Mouse (Mus musculus) MEL (cell line): Measurements from ENCODE around the gene Tnf. TPM values are rescaled to one million over a fixed set of nuclear protein-coding genes. Genes with fewer than 3 reads are reported as not detected.

Experiments
- DNase-seq: peaks from one replicate; pipeline ENCODE4 v3.0.0; 2011; ENCODE audit warnings: low read depth, low spot score
- H3K27ac ChIP-seq: 2 replicates; pipeline ENCODE4 v1.5.1; 2012; ENCODE audit warnings: low read depth, mild to moderate bottlenecking, control low read depth, low read length, moderate library complexity; ENCODE audit not compliant: control insufficient read depth
- H3K27me3 ChIP-seq, 2 experiments: fragments of 150-350 bp in 1 of 2; sonication (generic) in 1 of 2; 2 replicates each; pipeline ENCODE4 v1.6.1; 2012; ENCODE audit warnings: low read length in 2 of 2, mild to moderate bottlenecking in 2 of 2, improper control_type of control experiment in 1 of 2, moderate library complexity in 1 of 2; ENCODE audit not compliant: insufficient read depth in 2 of 2, control insufficient read depth in 1 of 2
- H3K36me3 ChIP-seq, 2 experiments: 2 replicates each; pipeline ENCODE4 v1.6.1; 2012 to 2014; ENCODE audit warnings: low read length in 2 of 2, improper control_type of control experiment in 1 of 2, inconsistent platforms in 1 of 2, mild to moderate bottlenecking in 1 of 2; ENCODE audit not compliant: insufficient read depth in 2 of 2, control insufficient read depth in 1 of 2
- H3K4me1 ChIP-seq, 2 experiments: fragments of 150-350 bp in 1 of 2; sonication (generic) in 1 of 2; 2 replicates each; pipeline ENCODE4 v1.6.1; 2012; ENCODE audit warnings: low read length in 2 of 2, improper control_type of control experiment in 1 of 2, mild to moderate bottlenecking in 1 of 2; ENCODE audit not compliant: insufficient read depth in 2 of 2, control insufficient read depth in 1 of 2
- H3K4me3 ChIP-seq, 2 experiments: fragments of 150-350 bp in 1 of 2; sonication (generic) in 1 of 2; 2 replicates each; pipeline ENCODE4 v1.5.1; 2012; ENCODE audit warnings: low read depth in 2 of 2, low read length in 2 of 2, mild to moderate bottlenecking in 2 of 2, moderate library complexity in 2 of 2, control low read depth in 1 of 2, improper control_type of control experiment in 1 of 2; ENCODE audit not compliant: control insufficient read depth in 1 of 2, insufficient read depth in 1 of 2
- H3K79me2 ChIP-seq: 2 replicates; pipeline ENCODE4 v1.6.1; 2012; ENCODE audit warnings: mild to moderate bottlenecking, low read length, moderate library complexity; ENCODE audit not compliant: control insufficient read depth, poor library complexity, insufficient read depth
- H3K9ac ChIP-seq: 2 replicates; pipeline ENCODE4 v1.6.1; 2012; ENCODE audit warnings: low read depth, mild to moderate bottlenecking, control low read depth, low read length, moderate library complexity; ENCODE audit not compliant: control insufficient read depth, poor library complexity, severe bottlenecking
- H3K9me3 ChIP-seq: fragments of 150-350 bp; sonication (generic); replicated peaks from 2 replicates; pipeline ENCODE4 v1.6.1; 2012; ENCODE audit warnings: mild to moderate bottlenecking, low read length, improper control_type of control experiment, moderate library complexity; ENCODE audit not compliant: insufficient read depth
- BHLHE40 ChIP-seq: IDR thresholded peaks from 2 replicates; pipeline ENCODE4 v1.6.1; 2012; ENCODE audit warnings: low read depth, mild to moderate bottlenecking, inconsistent platforms, low read length, improper control_type of control experiment, borderline replicate concordance
- E2F4 ChIP-seq: IDR thresholded peaks from 2 replicates; pipeline ENCODE4 v1.6.1; 2011; ENCODE audit warnings: low read depth, low read length, improper control_type of control experiment, borderline replicate concordance
- ELF1 ChIP-seq: IDR thresholded peaks from 2 replicates; pipeline ENCODE4 v1.6.1; 2014; ENCODE audit warnings: low read depth, mild to moderate bottlenecking, inconsistent platforms, low read length, improper control_type of control experiment, moderate library complexity
- ETS1 ChIP-seq: IDR thresholded peaks from 2 replicates; pipeline ENCODE4 v1.6.1; 2012; ENCODE audit warnings: low read depth, mild to moderate bottlenecking, inconsistent platforms, low read length, improper control_type of control experiment, moderate library complexity
- GABPA ChIP-seq: IDR thresholded peaks from 2 replicates; pipeline ENCODE4 v1.6.1; 2012; ENCODE audit warnings: low read depth, mild to moderate bottlenecking, inconsistent platforms, low read length, improper control_type of control experiment, moderate library complexity
- GATA1 ChIP-seq: IDR thresholded peaks from 2 replicates; pipeline ENCODE4 v1.6.1; 2011; ENCODE audit warnings: low read depth, low read length, improper control_type of control experiment
- MEF2A ChIP-seq: IDR thresholded peaks from 2 replicates; pipeline ENCODE4 v1.6.1; 2014; ENCODE audit warnings: low read depth, mild to moderate bottlenecking, inconsistent platforms, low read length, improper control_type of control experiment; ENCODE audit not compliant: poor library complexity, insufficient replicate concordance, severe bottlenecking; ENCODE audit errors: extremely low read depth
- MXI1 ChIP-seq: IDR thresholded peaks from 2 replicates; pipeline ENCODE4 v1.6.1; 2011; ENCODE audit warnings: mild to moderate bottlenecking, low read depth, low read length, improper control_type of control experiment
- NELFE ChIP-seq: IDR thresholded peaks from 2 replicates; pipeline ENCODE4 v1.6.1; 2011; ENCODE audit warnings: low read depth, low read length, improper control_type of control experiment
- POLR2AphosphoS2 ChIP-seq: IDR thresholded peaks from 2 replicates; pipeline ENCODE4 v1.6.1; 2011; ENCODE audit warnings: low read length, improper control_type of control experiment
- POLR2AphosphoS5 ChIP-seq: IDR thresholded peaks from 2 replicates; pipeline ENCODE4 v1.6.1; 2012; ENCODE audit warnings: low read depth, borderline replicate concordance, mild to moderate bottlenecking, inconsistent platforms, low read length, moderate library complexity, mixed read lengths
- RAD21 ChIP-seq: IDR thresholded peaks from 2 replicates; pipeline ENCODE4 v1.6.1; 2011; ENCODE audit warnings: mild to moderate bottlenecking, low read depth, low read length, improper control_type of control experiment
- RCOR1 ChIP-seq: IDR thresholded peaks from 2 replicates; pipeline ENCODE4 v1.6.1; 2012; ENCODE audit warnings: low read depth, mild to moderate bottlenecking, inconsistent platforms, low read length, improper control_type of control experiment
- SIN3A ChIP-seq: IDR thresholded peaks from 2 replicates; pipeline ENCODE4 v1.6.1; 2012; ENCODE audit warnings: low read length, improper control_type of control experiment, inconsistent platforms
- SMC3 ChIP-seq: IDR thresholded peaks from 2 replicates; pipeline ENCODE4 v1.6.1; 2011; ENCODE audit warnings: low read depth, low read length, improper control_type of control experiment
- TAL1 ChIP-seq: IDR thresholded peaks from 2 replicates; pipeline ENCODE4 v1.6.1; 2012; ENCODE audit warnings: mild to moderate bottlenecking, inconsistent platforms, low read length, moderate library complexity, mixed read lengths
- TBP ChIP-seq: IDR thresholded peaks from 2 replicates; pipeline ENCODE4 v1.8.0; 2011; ENCODE audit warnings: low read depth, low read length, improper control_type of control experiment
- TCF12 ChIP-seq: IDR thresholded peaks from 2 replicates; pipeline ENCODE4 v1.6.1; 2014; ENCODE audit warnings: low read depth, mild to moderate bottlenecking, inconsistent platforms, low read length, improper control_type of control experiment, moderate library complexity
- UBTF ChIP-seq: IDR thresholded peaks from 2 replicates; pipeline ENCODE4 v1.6.1; 2012; ENCODE audit warnings: low read depth, mild to moderate bottlenecking, inconsistent platforms, low read length, improper control_type of control experiment, moderate library complexity, borderline replicate concordance; ENCODE audit not compliant: insufficient read depth
- USF2 ChIP-seq, 2 experiments: IDR thresholded peaks; 2 replicates each; pipeline ENCODE4 v1.6.1; 2011 to 2012; ENCODE audit warnings: improper control_type of control experiment in 2 of 2, low read length in 2 of 2, borderline replicate concordance in 1 of 2, inconsistent platforms in 1 of 2, low read depth in 1 of 2, mild to moderate bottlenecking in 1 of 2; ENCODE audit not compliant: insufficient read depth in 1 of 2
- ZC3H11A ChIP-seq: IDR thresholded peaks from 2 replicates; pipeline ENCODE4 v1.6.1; 2012; ENCODE audit warnings: low read depth, mild to moderate bottlenecking, inconsistent platforms, low read length, improper control_type of control experiment
- ZKSCAN1 ChIP-seq: IDR thresholded peaks from 2 replicates; pipeline ENCODE4 v1.6.1; 2012; ENCODE audit warnings: low read depth, mild to moderate bottlenecking, inconsistent platforms, low read length, improper control_type of control experiment, moderate library complexity
- ZMIZ1 ChIP-seq: IDR thresholded peaks from 2 replicates; pipeline ENCODE4 v1.6.1; 2012; ENCODE audit warnings: low read depth, mild to moderate bottlenecking, inconsistent platforms, low read length, improper control_type of control experiment, moderate library complexity
- ZNF384 ChIP-seq: IDR thresholded peaks from 2 replicates; pipeline ENCODE4 v1.6.1; 2012; ENCODE audit warnings: low read depth, mild to moderate bottlenecking, inconsistent platforms, low read length, improper control_type of control experiment
- polyA plus RNA-seq, 2 experiments: library from polyadenylated mRNA; stranded (reverse) in 1 of 2; unstranded in 1 of 2; fragments of >175 nt in 1 of 2; fragments of >200 nt in 1 of 2; gene quantifications; 2 replicates each; pipeline versions ENCODE4 v1.2.1 to v1.2.4; 2012; ENCODE audit warnings: low replicate concordance in 2 of 2, low read depth in 1 of 2; ENCODE audit not compliant: insufficient read length in 2 of 2, insufficient read depth in 1 of 2, missing spikeins in 1 of 2
- total RNA-seq: library from RNA; depleted of rRNA; stranded (reverse); fragments of 300-350 nt; gene quantifications from 2 replicates; pipeline ENCODE4 v1.2.3, GENCODE M21; 2012

Gene Tnf
- total and polyA plus RNA-seq, 3 experiments = 1.2 to 2.0 TPM; not detected in 1

DNA sequence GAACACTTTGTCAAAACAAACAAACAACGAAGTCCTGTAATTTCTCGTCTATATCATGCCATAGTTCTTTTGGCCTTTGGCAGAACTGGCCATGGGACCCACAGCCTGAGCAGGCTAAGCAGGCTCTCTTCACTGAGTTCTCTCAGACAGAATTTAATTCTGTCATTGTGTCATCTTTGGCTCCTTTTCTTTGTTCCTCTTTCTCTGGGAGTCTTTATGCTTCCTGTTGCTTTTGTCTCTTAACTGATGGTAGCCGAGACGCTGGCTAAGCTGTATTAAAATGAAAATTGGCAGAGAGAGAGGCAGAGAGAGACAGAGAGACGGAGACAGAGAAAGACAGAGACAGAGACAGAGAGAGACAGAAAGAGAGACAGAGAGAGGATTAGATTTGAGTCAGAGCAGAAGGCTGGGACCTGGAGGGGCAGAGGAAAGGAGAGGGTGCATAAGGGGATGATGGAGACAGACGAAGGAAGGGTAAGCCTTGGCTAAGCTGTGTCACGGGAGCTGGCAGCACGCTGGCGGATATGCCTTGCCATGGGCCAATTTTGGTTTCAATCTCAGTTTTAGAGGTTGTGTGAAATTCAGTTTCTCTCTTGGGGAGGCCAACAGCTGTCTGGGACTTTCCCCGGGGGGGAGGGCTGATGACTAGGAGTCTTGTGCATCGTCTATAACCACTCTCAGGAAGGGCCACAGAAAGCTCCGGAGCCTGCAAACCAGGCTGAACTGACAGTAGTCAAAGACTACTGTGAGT is 8.2 kb upstream of the Tnf start (continued):
- TF ChIP-seq GABPA = no peak
- peak; percentile 91 for TF ChIP-seq SIN3A
- no peak for TF ChIP-seq NELFE
- no peak for TF ChIP-seq USF2 (IDR thresholded peaks at IDR 0.05; ENCODE audit: borderline replicate concordance in 1 of 2, insufficient read depth in 1 of 2, low read depth in 1 of 2, low read length in 2 of 2)
- TF ChIP-seq TCF12 = no peak
- no peak for TF ChIP-seq E2F4
- TF ChIP-seq ZNF384 = no peak
- TF ChIP-seq RAD21 = no peak
- no peak for TF ChIP-seq ZKSCAN1
- TF ChIP-seq BHLHE40 = peak; percentile 32; the same call in 1 of the 2 replicates
- peak; percentile 54; the same call in 1 of the 2 replicates for TF ChIP-seq TBP
- TF ChIP-seq TAL1 = no peak
- peak; percentile 77 for TF ChIP-seq GATA1
- peak; percentile 92 for TF ChIP-seq ETS1

DNA sequence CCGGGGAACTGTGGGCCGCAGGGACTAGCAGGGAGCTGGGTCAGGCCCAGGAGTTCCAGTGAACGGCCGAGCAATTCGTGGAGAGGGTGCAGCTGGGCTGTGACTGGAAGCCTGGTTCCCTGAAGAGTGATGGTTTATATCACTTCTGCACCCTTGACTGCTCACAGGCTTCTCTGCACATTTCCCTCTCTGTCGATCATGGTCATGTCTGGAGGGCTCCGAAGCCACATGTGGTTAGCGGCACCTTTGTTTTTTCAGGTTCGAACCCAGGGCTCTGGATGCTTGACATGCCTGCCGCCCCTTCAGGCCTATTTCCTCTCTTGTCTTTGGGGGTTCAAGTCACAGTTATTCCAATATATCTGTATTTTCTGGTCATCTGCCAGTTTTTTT is 3.6 kb upstream of the Tnf start:
- Histone ChIP-seq H3K27ac (no peak overlapping the region), H3K27me3 (no peaks in the 10 kb centered on the region), H3K9me3 (no peaks in the 10 kb centered on the region), H3K4me3 (no peak overlapping the region), H3K9ac (no peak overlapping the region), H3K79me2 (no peaks in the 10 kb centered on the region; the same call in 1 of the 2 replicates), H3K36me3 (peaks cover 0 to 13% of the 10 kb centered on the region in 2 experiments; a peak in 2 of 4 replicates), H3K4me1 (peaks cover 10 to 25% of the 10 kb centered on the region in 2 experiments)
- no peak for DNase-seq
- TF ChIP-seq ZC3H11A (no peak), RCOR1 (no peak), ZMIZ1 (no peak), UBTF (no peak), TCF12 (no peak), POLR2AphosphoS2 (no peak), TAL1 (no peak), SMC3 (no peak), POLR2AphosphoS5 (no peak), ZKSCAN1 (no peak), MXI1 (no peak), ELF1 (no peak), MEF2A (no peak), USF2 (IDR thresholded peaks at IDR 0.05; ENCODE audit: borderline replicate concordance in 1 of 2, insufficient read depth in 1 of 2, low read depth in 1 of 2, low read length in 2 of 2) (no peak)
